Mouse (Mus musculus) neural tube, embryonic 12.5 days (tissue): ENCODE results near the gene Fam189a2. TPM values are rescaled to one million over a fixed set of nuclear protein-coding genes. Genes with fewer than 3 reads are reported as not detected.

Experiments
- ATAC-seq: fragments of 200-750 bp; cut with Nextera tagmentation; 2 replicates; pipeline ENCODE4 v1.8.0; 2017; ENCODE audit warnings: low read depth, mild to moderate bottlenecking, moderate TSS enrichment, moderate library complexity; ENCODE audit not compliant: low FRiP score
- H3K27ac ChIP-seq: fragments of 300-500 bp; sonication (generic); 2 replicates; pipeline ENCODE4 v1.5.1; 2016
- H3K27me3 ChIP-seq: fragments of 300-500 bp; sonication (generic); replicated peaks from 2 replicates; pipeline ENCODE4 v1.6.1; 2016; ENCODE audit warnings: mild to moderate bottlenecking
- H3K36me3 ChIP-seq: fragments of 300-500 bp; sonication (generic); 2 replicates; pipeline ENCODE4 v1.6.1; 2016; ENCODE audit warnings: mild to moderate bottlenecking
- H3K4me1 ChIP-seq: fragments of 300-500 bp; sonication (generic); 2 replicates; pipeline ENCODE4 v1.6.1; 2016
- H3K4me2 ChIP-seq: fragments of 300-500 bp; sonication (generic); replicated peaks from 2 replicates; pipeline ENCODE4 v1.6.1; 2016; ENCODE audit warnings: mild to moderate bottlenecking
- H3K4me3 ChIP-seq: fragments of 300-500 bp; sonication (generic); 2 replicates; pipeline ENCODE4 v1.5.1; 2016
- H3K9ac ChIP-seq: fragments of 300-500 bp; sonication (generic); 2 replicates; pipeline ENCODE4 v1.6.1; 2016; ENCODE audit warnings: mild to moderate bottlenecking
- H3K9me3 ChIP-seq: fragments of 300-500 bp; sonication (generic); 2 replicates; pipeline ENCODE4 v1.6.1; 2016; ENCODE audit warnings: mild to moderate bottlenecking
- WGBS: fragments of 180-500 bp; shearing (Covaris S2); methylation state at CpG from one replicate; pipeline ENCODE4 v1.1.7; 2016; 5-methylcytosine and 5-hydroxymethylcytosine counted together
- polyA plus RNA-seq: library from polyadenylated mRNA; unstranded; fragments of >200 nt; fragmentation: Nextera tagmentation; extraction: Ambion mirVana; gene quantifications from 2 replicates; pipeline ENCODE4 v1.2.1, GENCODE M21; 2016

Fam189a2 gene
- polyA plus RNA-seq, 1 experiment from 2014 or later, result 0.93 TPM

GRCm38 (mm10) chr19:24007002-24007637 lies 23.7 kb downstream of the Fam189a2 start:
- peaks cover 7% of the 10 kb centered on the region; the same call in 1 of the 2 replicates for H3K9me3 ChIP-seq
- H3K4me1 ChIP-seq, result no peaks in the 10 kb centered on the region
- 90% methylated on average over 10 of the region's 10 CpGs for WGBS
- no peaks in the 10 kb centered on the region for H3K36me3 ChIP-seq
- H3K27ac ChIP-seq, result no peak overlapping the region
- H3K4me2 ChIP-seq, result no peak overlapping the region
- no peaks in the 10 kb centered on the region for H3K27me3 ChIP-seq
- no peak overlapping the region for H3K9ac ChIP-seq
- ATAC-seq, result no peak
- no peak overlapping the region for H3K4me3 ChIP-seq

GRCm38 (mm10) chr19:23995766-23996399 lies 34.9 kb downstream of the Fam189a2 start:
- no peak overlapping the region for H3K27ac ChIP-seq
- WGBS, result 88% methylated on average over 10 of the region's 10 CpGs
- no peak overlapping the region for H3K9ac ChIP-seq
- H3K36me3 ChIP-seq, result no peaks in the 10 kb centered on the region
- no peak for ATAC-seq
- H3K9me3 ChIP-seq, result no peaks in the 10 kb centered on the region
- H3K4me1 ChIP-seq, result no peaks in the 10 kb centered on the region
- no peak overlapping the region for H3K4me3 ChIP-seq
- no peak overlapping the region for H3K4me2 ChIP-seq
- no peaks in the 10 kb centered on the region for H3K27me3 ChIP-seq

GRCm38 (mm10) chr19:23988166-23988565 lies 42.7 kb downstream of the Fam189a2 start:
- H3K9ac ChIP-seq, result no peak overlapping the region
- H3K4me2 ChIP-seq, result no peak overlapping the region
- 82% methylated on average over 4 of the region's 4 CpGs for WGBS
- H3K27me3 ChIP-seq, result no peaks in the 10 kb centered on the region
- H3K36me3 ChIP-seq, result no peaks in the 10 kb centered on the region
- H3K27ac ChIP-seq, result no peak overlapping the region
- no peak for ATAC-seq
- H3K4me3 ChIP-seq, result no peak overlapping the region
- H3K9me3 ChIP-seq, result no peaks in the 10 kb centered on the region
- no peaks in the 10 kb centered on the region for H3K4me1 ChIP-seq

GRCm38 (mm10) chr19:23987291-23987690 lies 43.5 kb downstream of the Fam189a2 start:
- Histone ChIP-seq H3K27me3 (no peaks in the 10 kb centered on the region), H3K4me3 (no peak overlapping the region), H3K4me1 (no peaks in the 10 kb centered on the region), H3K36me3 (no peaks in the 10 kb centered on the region), H3K4me2 (no peak overlapping the region), H3K9me3 (no peaks in the 10 kb centered on the region), H3K9ac (no peak overlapping the region), H3K27ac (no peak overlapping the region)
- 69% methylated on average over 2 of the region's 2 CpGs for WGBS
- ATAC-seq, result no peak

- WGBS, result 78% methylated on average over 6 of the region's 6 CpGs
- no peak overlapping the region for H3K9ac ChIP-seq
- H3K9me3 ChIP-seq, result no peaks in the 10 kb centered on the region
- H3K27me3 ChIP-seq, result no peaks in the 10 kb centered on the region
- no peak overlapping the region for H3K4me3 ChIP-seq
- no peak for ATAC-seq
- no peaks in the 10 kb centered on the region for H3K36me3 ChIP-seq
- no peaks in the 10 kb centered on the region for H3K4me1 ChIP-seq
- H3K27ac ChIP-seq, result no peak overlapping the region
- H3K4me2 ChIP-seq, result no peak overlapping the region
Observed at GRCm38 (mm10) chr19:23984186-23984585, 46.6 kb downstream of the Fam189a2 start.

GRCm38 (mm10) chr19:23980598-23980997 lies 50.2 kb downstream of the Fam189a2 start:
- Histone ChIP-seq H3K4me3 (no peak overlapping the region), H3K27ac (no peak overlapping the region), H3K9ac (no peak overlapping the region), H3K9me3 (no peaks in the 10 kb centered on the region), H3K27me3 (no peaks in the 10 kb centered on the region), H3K36me3 (no peaks in the 10 kb centered on the region), H3K4me1 (no peaks in the 10 kb centered on the region), H3K4me2 (no peak overlapping the region)
- WGBS, result 79% methylated on average over 3 of the region's 3 CpGs
- ATAC-seq, result no peak

- WGBS, result 69% methylated on average over 6 of the region's 6 CpGs
Observed at GRCm38 (mm10) chr19:23977901-23978443, 52.8 kb downstream of the Fam189a2 start.

GRCm38 (mm10) chr19:23972881-23973649 lies 57.8 kb downstream of the Fam189a2 start:
- no peak overlapping the region for H3K4me3 ChIP-seq
- H3K36me3 ChIP-seq, result no peaks in the 10 kb centered on the region; the same call in 1 of the 2 replicates
- no peaks in the 10 kb centered on the region; the same call in 1 of the 2 replicates for H3K4me1 ChIP-seq
- no peaks in the 10 kb centered on the region for H3K27me3 ChIP-seq
- no peak overlapping the region for H3K27ac ChIP-seq
- 65% methylated on average over 16 of the region's 16 CpGs for WGBS
- no peak overlapping the region for H3K4me2 ChIP-seq
- peak; percentile 17; the same call in 1 of the 2 replicates for ATAC-seq
- no peaks in the 10 kb centered on the region for H3K9me3 ChIP-seq
- no peak overlapping the region for H3K9ac ChIP-seq

More at GRCm38 (mm10) chr19:23977901-23978443, 52.8 kb downstream of the Fam189a2 start:
- no peak overlapping the region for H3K4me2 ChIP-seq
- no peaks in the 10 kb centered on the region; the same call in 1 of the 2 replicates for H3K4me1 ChIP-seq
- no peak overlapping the region for H3K27ac ChIP-seq
- no peak overlapping the region for H3K9ac ChIP-seq
- H3K4me3 ChIP-seq, result no peak overlapping the region
- no peak for ATAC-seq
- H3K9me3 ChIP-seq, result no peaks in the 10 kb centered on the region
- H3K36me3 ChIP-seq, result no peaks in the 10 kb centered on the region
- no peaks in the 10 kb centered on the region for H3K27me3 ChIP-seq

- 95% methylated on average over 7 of the region's 7 CpGs for WGBS
- ATAC-seq, result no peak
Observed at GRCm38 (mm10) chr19:23971391-23971790, 59.4 kb downstream of the Fam189a2 start.

GRCm38 (mm10) chr19:23970374-23970773 lies 60.4 kb downstream of the Fam189a2 start:
- ATAC-seq, result no peak
- Histone ChIP-seq H3K4me2 (no peak overlapping the region), H3K27ac (no peak overlapping the region), H3K27me3 (no peaks in the 10 kb centered on the region), H3K9ac (no peak overlapping the region), H3K4me1 (no peaks in the 10 kb centered on the region; the same call in 1 of the 2 replicates), H3K9me3 (no peaks in the 10 kb centered on the region), H3K4me3 (no peak overlapping the region), H3K36me3 (no peaks in the 10 kb centered on the region; the same call in 1 of the 2 replicates)
- 97% methylated on average over 3 of the region's 3 CpGs for WGBS

More at GRCm38 (mm10) chr19:23971391-23971790, 59.4 kb downstream of the Fam189a2 start:
- Histone ChIP-seq H3K9ac (no peak overlapping the region), H3K27me3 (no peaks in the 10 kb centered on the region), H3K36me3 (no peaks in the 10 kb centered on the region; the same call in 1 of the 2 replicates), H3K4me2 (no peak overlapping the region), H3K9me3 (no peaks in the 10 kb centered on the region), H3K4me3 (no peak overlapping the region), H3K27ac (no peak overlapping the region), H3K4me1 (no peaks in the 10 kb centered on the region; the same call in 1 of the 2 replicates)

- Histone ChIP-seq H3K27me3 (no peaks in the 10 kb centered on the region), H3K4me3 (no peak overlapping the region), H3K4me2 (no peak overlapping the region), H3K27ac (no peak overlapping the region), H3K9ac (no peak overlapping the region), H3K36me3 (no peaks in the 10 kb centered on the region; the same call in 1 of the 2 replicates), H3K9me3 (no peaks in the 10 kb centered on the region), H3K4me1 (no peaks in the 10 kb centered on the region; the same call in 1 of the 2 replicates)
- WGBS, result 82% methylated on average over 2 of the region's 2 CpGs
- no peak for ATAC-seq
Observed at GRCm38 (mm10) chr19:23968862-23969225, 62.0 kb downstream of the Fam189a2 start.
